In genomic region chr14:19970845-19971244, GRCm38 (mm10) we compare ENCODE assay signal across 11 mouse cellular contexts. TPM values are rescaled to one million over a fixed set of nuclear protein-coding genes. Genes with fewer than 3 reads are reported as not detected.
DNase-seq lines count a peak whose midpoint lies in the region; ATAC-seq and TF ChIP-seq lines count a peak whose summit lies in the region.
"Had no signal": no experiment of that assay in that cellular context is flagged by ENCODE, and none has a peak within 500 bp of the region (broad histone marks: within the 10 kb centered on the region; RNA-seq: fewer than 3 reads in every experiment).

No protein-coding gene starts in this region.

- no peak overlapping the region for H3K9ac ChIP-seq in lung, embryonic 15.5 days
- H3K9ac ChIP-seq in hindbrain, embryonic 15.5 days = no peak overlapping the region
- H3K9ac ChIP-seq: heart, embryonic 15.5 days had no signal

- WGBS in lung, embryonic 15.5 days = 32% methylated on average over 3 of the region's 3 CpGs
- 38% methylated on average over 3 of the region's 3 CpGs for WGBS in lung, adult 2 months
- 65% methylated on average over 3 of the region's 3 CpGs for WGBS in hindbrain, embryonic 15.5 days

- no peak overlapping the region for H3K4me2 ChIP-seq in lung, embryonic 15.5 days
- peak overlapping the region; percentile 7; the same call in 1 of the 2 replicates for H3K4me2 ChIP-seq in hindbrain, embryonic 15.5 days
- H3K4me2 ChIP-seq: heart, embryonic 15.5 days had no signal

- no peaks in the 10 kb centered on the region for H3K36me3 ChIP-seq in lung, embryonic 15.5 days
- H3K36me3 ChIP-seq in hindbrain, embryonic 15.5 days = 0 out of 2 replicates have a peak, but pooled peaks cover 4% of the 10 kb centered on the region
- H3K36me3 ChIP-seq: heart, embryonic 15.5 days had no signal

- no peak for DNase-seq in lung, adult 2 months
- DNase-seq in right cerebral cortex, postnatal 36 days (ENCODE audit: low spot score in 2 of 2) = no peak
- DNase-seq in urinary bladder, postnatal 36 days (ENCODE audit: low spot score in 2 of 2) = no peak
- DNase-seq in kidney, postnatal 10 days = no peak

- H3K27ac ChIP-seq in lung, embryonic 15.5 days = 0 out of 2 replicates have a peak overlapping the region, but pooled peaks have one; percentile 5
- peak overlapping the region; percentile 77 for H3K27ac ChIP-seq in bone marrow macrophage, adult 2 months (ENCODE audit: insufficient read depth, low read depth, low read length)
- H3K27ac ChIP-seq in hindbrain, embryonic 15.5 days (replicated peaks) = peak overlapping the region; percentile 2; the same call in 1 of the 2 replicates
- H3K27ac ChIP-seq: heart, embryonic 15.5 days had no signal

- TF ChIP-seq CTCF in lung, adult 2 months (IDR thresholded peaks at IDR 0.05; ENCODE audit: insufficient read depth, low read length) = no peak
- TF ChIP-seq CTCF in bone marrow macrophage, adult 2 months (IDR thresholded peaks at IDR 0.05; ENCODE audit: low read depth, low read length) = no peak

- no peak overlapping the region for H3K4me3 ChIP-seq in lung, embryonic 15.5 days
- H3K4me3 ChIP-seq in lung, adult 2 months (replicated peaks; ENCODE audit: extremely low read depth, low read depth, low read length) = no peak overlapping the region
- H3K4me3 ChIP-seq in bone marrow macrophage, adult 2 months (ENCODE audit: insufficient read depth, low read length) = peak overlapping the region; percentile 19
- H3K4me3 ChIP-seq in hindbrain, embryonic 15.5 days = no peak overlapping the region
- H3K4me3 ChIP-seq: heart, embryonic 15.5 days; myocyte had no signal

- no peaks in the 10 kb centered on the region for H3K27me3 ChIP-seq in lung, embryonic 15.5 days
- no peaks in the 10 kb centered on the region for H3K27me3 ChIP-seq in hindbrain, embryonic 15.5 days
- H3K27me3 ChIP-seq: heart, embryonic 15.5 days had no signal

- no peak for TF ChIP-seq POLR2A in lung, adult 2 months (IDR thresholded peaks at IDR 0.05; ENCODE audit: borderline replicate concordance, extremely low read depth, low read depth, low read length)
- TF ChIP-seq POLR2A in bone marrow macrophage, adult 2 months (IDR thresholded peaks at IDR 0.05; ENCODE audit: borderline replicate concordance, low read depth, low read length) = no peak

- H3K9me3 ChIP-seq in lung, embryonic 15.5 days = no peaks in the 10 kb centered on the region
- no peaks in the 10 kb centered on the region for H3K9me3 ChIP-seq in hindbrain, embryonic 15.5 days
- H3K9me3 ChIP-seq: heart, embryonic 15.5 days had no signal

- peaks cover 27% of the 10 kb centered on the region for H3K4me1 ChIP-seq in lung, embryonic 15.5 days
- H3K4me1 ChIP-seq in lung, adult 2 months (ENCODE audit: control insufficient read depth, insufficient read depth, low read length) = peaks cover 3% of the 10 kb centered on the region; the same call in 1 of the 2 replicates
- peaks cover 65% of the 10 kb centered on the region for H3K4me1 ChIP-seq in bone marrow macrophage, adult 2 months (ENCODE audit: control insufficient read depth, insufficient read depth, low read length)
- H3K4me1 ChIP-seq in hindbrain, embryonic 15.5 days (replicated peaks) = peaks cover 72% of the 10 kb centered on the region

- ATAC-seq in lung, embryonic 15.5 days (ENCODE audit: borderline replicate concordance, extremely low read depth, low FRiP score, low TSS enrichment) = no peak; the same call in 1 of the 2 replicates
- ATAC-seq in hindbrain, embryonic 15.5 days (ENCODE audit: low FRiP score, low read depth) = no peak
- peak; percentile 59 for ATAC-seq in monocyte, adult 5-6 weeks (replicated peaks; ENCODE audit: insufficient number of reproducible peaks, low FRiP score, low TSS enrichment, poor library complexity, severe bottlenecking)
- ATAC-seq: Patski had no signal

RNA-seq across cellular contexts. Expression of gene Gng2, which starts 6.6 kb away (rescaled TPM):
- polyA plus RNA-seq in lung, embryonic 15.5 days (2015; fragmentation: Nextera tagmentation; extraction: Ambion mirVana) = 71.5 and 73.0 TPM in 2 replicates
- polyA plus RNA-seq in lung, adult 2 months (2012; rRNA removed) = 11.9 and 16.1 TPM in 2 replicates
- 210 and 216 TPM in 2 replicates for polyA plus RNA-seq in bone marrow macrophage, adult 2 months (2012; ENCODE audit: insufficient read depth, insufficient read length, missing spikeins)
- polyA plus RNA-seq in hindbrain, embryonic 15.5 days (2015; fragmentation: Nextera tagmentation; extraction: Ambion mirVana) = 379 and 390 TPM in 2 replicates
- 22.2 to 39.8 TPM (median 35.7 TPM) in 3 replicates for total RNA-seq in monocyte, adult 5-6 weeks (2017)

Comparison
In these comparisons a context has a peak if more than half of its experiments do, and no peak if none do; other contexts are left out.
1. H3K27ac ChIP-seq: peak in every context shown above with its lines; median percentile 77 in bone marrow macrophage, adult 2 months; 5 in lung, embryonic 15.5 days; 2 in hindbrain, embryonic 15.5 days.